Mouse (Mus musculus): ENCODE measurements at regions not wholly inside any gene's neighbourhood (a gene's known extent, or its start where the extent isn't known, plus 50 kb on each side); places are given as distances from the start of the nearest gene placed in this dataset.

DNA sequence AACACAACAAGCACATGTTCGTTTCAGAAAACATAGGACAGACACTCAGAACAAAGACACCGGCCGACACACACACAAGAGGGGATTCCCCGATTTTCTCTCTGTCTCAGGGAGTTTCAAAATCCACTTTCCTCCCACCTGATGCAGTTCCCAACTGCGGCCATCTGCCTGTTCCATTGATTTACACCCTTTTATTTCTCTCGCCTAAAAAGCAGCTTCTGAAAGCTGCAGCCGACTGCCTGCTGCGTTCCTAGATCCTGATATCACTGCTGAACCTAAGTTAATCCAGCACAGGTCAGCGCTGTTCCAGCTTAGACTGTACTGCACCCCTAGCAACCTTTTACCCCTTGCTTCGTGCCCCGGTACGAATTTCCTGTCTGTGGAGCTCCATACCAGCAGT is 237.0 kb downstream of the Impad1 start:
- 80% methylated on average over 12 of the region's 12 CpGs for WGBS
- H3K36me3 ChIP-seq, result no peaks in the 10 kb centered on the region
- DNase-seq (ENCODE audit: low spot score), result no peak

DNA sequence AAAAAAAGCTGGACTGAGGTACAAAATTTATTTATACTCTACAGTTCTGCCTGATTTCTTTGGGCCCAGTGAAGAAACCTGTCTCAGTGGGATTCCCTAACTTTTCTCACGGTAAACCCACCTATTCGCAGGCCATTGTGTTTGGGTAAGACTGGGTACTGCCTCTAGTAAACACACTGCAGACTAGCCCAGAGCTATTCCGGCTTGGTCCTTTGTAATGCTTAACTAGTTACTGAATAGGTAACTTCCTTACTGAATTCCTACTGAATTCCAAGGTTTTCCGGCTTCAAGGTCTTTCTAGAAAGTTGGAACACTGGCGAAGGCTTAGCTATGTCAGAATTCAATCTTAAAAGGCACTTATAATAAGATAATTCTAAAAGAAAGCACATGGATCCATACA is 242.9 kb downstream of the Impad1 start:
- Histone ChIP-seq H3K27ac (replicated peaks) (no peak overlapping the region), H3K9me3 (replicated peaks) (no peaks in the 10 kb centered on the region), H3K4me1 (no peaks in the 10 kb centered on the region), H3K36me3 (no peaks in the 10 kb centered on the region), H3K27me3 (ENCODE audit: low read depth, poor library complexity, severe bottlenecking) (no peaks in the 10 kb centered on the region), H3K4me3 (no peak overlapping the region)
- 89% methylated on average over 5 of the region's 5 CpGs for WGBS
- no peak for DNase-seq (ENCODE audit: low spot score)

More for the DNA sequence above, 237.0 kb downstream of the Impad1 start:
- H3K27ac ChIP-seq (replicated peaks), result no peak overlapping the region
- H3K9me3 ChIP-seq (replicated peaks), result no peaks in the 10 kb centered on the region
- H3K4me1 ChIP-seq, result no peaks in the 10 kb centered on the region
- no peak overlapping the region for H3K4me3 ChIP-seq
- H3K27me3 ChIP-seq (ENCODE audit: low read depth, poor library complexity, severe bottlenecking), result no peaks in the 10 kb centered on the region

DNA sequence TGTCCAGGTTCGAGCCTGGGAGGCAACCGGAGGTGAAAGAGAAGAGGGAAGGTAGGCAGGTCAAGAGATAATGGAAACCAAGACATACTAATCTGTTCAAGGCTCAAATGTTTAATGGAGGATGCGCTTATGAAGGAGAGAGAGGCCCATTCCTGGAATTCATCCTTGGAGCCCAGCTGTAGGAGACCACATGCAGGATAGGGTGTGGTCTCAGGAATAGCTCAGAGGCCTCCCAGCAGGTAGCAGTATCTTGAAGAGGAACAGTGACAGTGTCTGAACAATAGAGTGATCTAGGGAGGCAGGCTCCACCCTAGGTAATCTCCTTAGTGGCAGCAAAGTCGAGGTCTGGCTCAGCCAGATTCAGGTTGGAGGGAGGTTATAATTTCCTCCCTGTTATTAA is 243.3 kb downstream of the Impad1 start:
- H3K27me3 ChIP-seq (ENCODE audit: low read depth, poor library complexity, severe bottlenecking), result no peaks in the 10 kb centered on the region
- H3K4me1 ChIP-seq, result no peaks in the 10 kb centered on the region
- 75% methylated on average over 4 of the region's 4 CpGs for WGBS
- no peak overlapping the region for H3K4me3 ChIP-seq
- no peak for DNase-seq (ENCODE audit: low spot score)
- H3K27ac ChIP-seq (replicated peaks), result no peak overlapping the region
- H3K9me3 ChIP-seq (replicated peaks), result no peaks in the 10 kb centered on the region
- no peaks in the 10 kb centered on the region for H3K36me3 ChIP-seq

DNA sequence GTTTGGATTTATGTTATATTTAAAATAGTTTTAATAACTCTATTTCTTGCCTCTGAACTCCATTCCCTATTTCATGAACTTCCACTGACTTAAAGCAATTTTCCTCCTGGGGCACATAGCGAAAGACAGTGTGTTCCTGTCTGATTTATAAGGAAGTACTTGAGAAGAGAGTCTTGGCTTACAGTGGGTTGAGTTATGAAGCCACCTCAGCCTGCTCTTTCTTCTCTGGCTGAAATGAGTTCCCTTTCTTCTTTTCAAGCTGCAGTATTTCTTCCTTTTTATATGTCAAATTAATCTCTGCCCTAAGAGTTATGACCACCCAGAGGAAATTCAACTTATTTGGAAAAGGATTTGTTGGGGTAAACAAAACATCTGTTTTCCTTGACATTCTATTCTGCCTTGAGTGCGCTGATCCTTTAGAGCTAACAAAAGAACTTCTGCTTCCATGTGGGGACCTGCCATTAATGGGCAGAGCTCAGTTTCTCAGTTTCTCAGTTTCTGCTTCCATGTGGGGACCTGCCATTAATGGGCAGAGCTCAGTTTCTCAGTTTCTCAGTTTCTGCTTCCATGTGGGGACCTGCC is 255.9 kb downstream of the Impad1 start:
- Histone ChIP-seq H3K4me3 (no peak overlapping the region), H3K4me1 (no peaks in the 10 kb centered on the region), H3K9me3 (replicated peaks) (no peaks in the 10 kb centered on the region), H3K27ac (replicated peaks) (no peak overlapping the region), H3K36me3 (no peaks in the 10 kb centered on the region), H3K27me3 (ENCODE audit: low read depth, poor library complexity, severe bottlenecking) (no peaks in the 10 kb centered on the region)
- WGBS, result 89% methylated on average over 2 of the region's 2 CpGs
- DNase-seq (ENCODE audit: low spot score), result no peak

DNA sequence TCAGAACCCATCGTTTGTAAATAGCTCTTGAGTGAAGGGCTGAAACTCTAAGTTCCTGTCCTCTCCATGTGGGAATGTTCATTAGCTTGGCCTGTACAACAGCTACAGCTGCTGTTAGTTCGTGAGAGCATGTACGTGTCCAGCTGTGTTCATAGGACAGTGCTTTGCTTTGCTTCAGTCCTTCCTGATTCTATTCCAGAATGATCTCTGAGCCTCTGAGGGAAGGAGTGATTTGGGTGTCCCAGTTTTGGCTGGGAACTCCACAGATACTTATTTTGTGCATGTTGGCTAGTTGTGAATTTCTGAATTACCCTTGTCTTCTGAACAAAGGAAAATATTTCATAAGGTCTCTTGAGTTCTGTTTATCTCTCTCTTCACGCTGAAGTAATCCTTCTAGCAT is 261.0 kb downstream of the Impad1 start:
- 83% methylated on average over 4 of the region's 4 CpGs for WGBS
- H3K27ac ChIP-seq (replicated peaks), result no peak overlapping the region
- H3K27me3 ChIP-seq (ENCODE audit: low read depth, poor library complexity, severe bottlenecking), result no peaks in the 10 kb centered on the region
- H3K9me3 ChIP-seq (replicated peaks), result no peaks in the 10 kb centered on the region
- no peaks in the 10 kb centered on the region for H3K4me1 ChIP-seq
- H3K36me3 ChIP-seq, result no peaks in the 10 kb centered on the region
- no peak overlapping the region for H3K4me3 ChIP-seq
- DNase-seq (ENCODE audit: low spot score), result no peak

DNA sequence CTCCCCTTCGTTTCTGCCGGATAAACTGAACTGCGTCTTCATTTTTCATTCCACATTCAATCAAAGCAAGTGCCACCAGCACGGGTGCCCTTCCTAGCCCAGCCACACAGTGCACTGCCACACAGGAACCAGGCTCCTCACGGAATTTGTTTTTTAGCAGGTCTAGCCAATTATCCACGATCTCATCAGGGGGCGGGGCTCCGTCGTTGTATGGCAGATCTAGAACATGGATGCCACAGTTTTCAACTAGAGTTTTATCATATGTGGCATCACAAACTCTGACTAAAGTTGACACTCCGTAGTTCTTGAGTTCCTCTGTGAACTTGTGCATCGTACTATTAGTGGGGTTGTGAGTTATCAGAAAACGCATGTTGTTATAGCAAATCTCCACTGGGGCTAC is 264.8 kb downstream of the Impad1 start:
- Histone ChIP-seq H3K27me3 (ENCODE audit: low read depth, poor library complexity, severe bottlenecking) (no peaks in the 10 kb centered on the region), H3K4me1 (no peaks in the 10 kb centered on the region), H3K27ac (replicated peaks) (no peak overlapping the region), H3K36me3 (no peaks in the 10 kb centered on the region), H3K9me3 (replicated peaks) (no peaks in the 10 kb centered on the region), H3K4me3 (no peak overlapping the region)
- no peak for DNase-seq (ENCODE audit: low spot score)
- WGBS, result 84% methylated on average over 12 of the region's 12 CpGs

DNA sequence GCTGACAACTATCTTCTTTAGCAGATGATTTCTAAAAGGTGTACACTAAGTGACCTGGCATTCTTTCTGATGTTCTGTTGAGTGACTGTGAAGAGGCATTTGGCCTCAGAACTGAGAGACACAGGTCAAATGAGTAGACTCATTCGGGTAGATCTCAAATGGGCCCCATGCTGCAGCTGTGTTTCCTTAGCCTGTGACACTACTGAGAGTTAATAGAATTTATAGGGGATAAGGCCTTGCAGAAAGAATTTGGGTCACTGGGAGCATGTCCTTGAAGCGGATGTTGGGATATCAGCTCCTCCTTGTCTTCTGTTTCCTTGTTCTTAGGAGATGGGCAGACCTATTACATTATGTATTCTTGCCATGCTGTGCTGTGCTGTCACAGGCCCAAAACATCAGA is 271.4 kb downstream of the Impad1 start:
- no peaks in the 10 kb centered on the region for H3K9me3 ChIP-seq (replicated peaks)
- no peak overlapping the region for H3K27ac ChIP-seq (replicated peaks)
- no peaks in the 10 kb centered on the region for H3K36me3 ChIP-seq
- no peaks in the 10 kb centered on the region for H3K4me1 ChIP-seq
- 85% methylated on average over 2 of the region's 2 CpGs for WGBS
- H3K4me3 ChIP-seq, result no peak overlapping the region
- no peak for DNase-seq (ENCODE audit: low spot score)
- no peaks in the 10 kb centered on the region for H3K27me3 ChIP-seq (ENCODE audit: low read depth, poor library complexity, severe bottlenecking)

DNA sequence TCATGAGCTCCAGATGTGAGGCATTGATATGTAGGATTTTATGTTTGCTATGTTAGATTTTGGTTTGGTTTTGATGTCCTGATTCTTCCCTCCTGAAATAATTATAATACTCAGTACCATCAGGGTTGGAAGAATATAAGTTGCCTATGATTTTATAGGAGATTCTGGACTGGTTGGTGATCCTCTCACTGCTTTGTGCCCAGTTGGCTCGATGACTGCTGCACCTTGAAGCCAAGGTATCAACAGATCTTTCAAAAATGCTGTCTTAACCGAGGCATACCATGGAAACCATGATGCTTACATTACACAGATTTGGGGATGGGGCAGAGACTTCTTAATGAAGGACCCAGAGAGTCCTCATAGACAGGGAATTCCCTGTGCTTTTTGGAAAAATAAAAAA is 274.4 kb downstream of the Impad1 start:
- WGBS, result 82% methylated on average over 2 of the region's 2 CpGs
- no peak overlapping the region for H3K27ac ChIP-seq (replicated peaks)
- H3K9me3 ChIP-seq (replicated peaks), result no peaks in the 10 kb centered on the region
- no peaks in the 10 kb centered on the region for H3K4me1 ChIP-seq
- H3K27me3 ChIP-seq (ENCODE audit: low read depth, poor library complexity, severe bottlenecking), result no peaks in the 10 kb centered on the region
- no peaks in the 10 kb centered on the region for H3K36me3 ChIP-seq
- no peak for DNase-seq (ENCODE audit: low spot score)
- no peak overlapping the region for H3K4me3 ChIP-seq

DNA sequence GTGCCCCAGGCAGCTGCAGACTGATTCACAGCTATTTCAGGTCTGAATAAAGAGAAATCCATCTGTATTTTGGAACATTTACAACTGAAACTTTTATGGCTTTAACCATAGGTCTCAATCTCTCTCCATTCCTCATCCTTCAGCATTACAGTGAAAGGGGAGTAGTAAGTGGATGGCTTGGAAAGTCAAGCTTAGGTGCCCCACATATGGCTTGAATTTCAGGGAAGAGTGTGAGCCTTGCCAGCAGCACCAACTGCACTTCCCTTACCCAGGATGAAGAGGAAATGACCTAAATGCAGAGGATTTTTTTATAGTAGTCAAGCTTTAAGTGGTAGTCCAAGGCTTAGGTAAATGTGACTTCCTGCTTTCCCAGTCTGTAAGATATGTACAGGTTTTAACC is 279.8 kb downstream of the Impad1 start:
- Histone ChIP-seq H3K27me3 (ENCODE audit: low read depth, poor library complexity, severe bottlenecking) (no peaks in the 10 kb centered on the region), H3K36me3 (no peaks in the 10 kb centered on the region), H3K4me1 (no peaks in the 10 kb centered on the region), H3K9me3 (replicated peaks) (no peaks in the 10 kb centered on the region), H3K4me3 (no peak overlapping the region), H3K27ac (replicated peaks) (no peak overlapping the region)
- no peak for DNase-seq (ENCODE audit: low spot score)

DNA sequence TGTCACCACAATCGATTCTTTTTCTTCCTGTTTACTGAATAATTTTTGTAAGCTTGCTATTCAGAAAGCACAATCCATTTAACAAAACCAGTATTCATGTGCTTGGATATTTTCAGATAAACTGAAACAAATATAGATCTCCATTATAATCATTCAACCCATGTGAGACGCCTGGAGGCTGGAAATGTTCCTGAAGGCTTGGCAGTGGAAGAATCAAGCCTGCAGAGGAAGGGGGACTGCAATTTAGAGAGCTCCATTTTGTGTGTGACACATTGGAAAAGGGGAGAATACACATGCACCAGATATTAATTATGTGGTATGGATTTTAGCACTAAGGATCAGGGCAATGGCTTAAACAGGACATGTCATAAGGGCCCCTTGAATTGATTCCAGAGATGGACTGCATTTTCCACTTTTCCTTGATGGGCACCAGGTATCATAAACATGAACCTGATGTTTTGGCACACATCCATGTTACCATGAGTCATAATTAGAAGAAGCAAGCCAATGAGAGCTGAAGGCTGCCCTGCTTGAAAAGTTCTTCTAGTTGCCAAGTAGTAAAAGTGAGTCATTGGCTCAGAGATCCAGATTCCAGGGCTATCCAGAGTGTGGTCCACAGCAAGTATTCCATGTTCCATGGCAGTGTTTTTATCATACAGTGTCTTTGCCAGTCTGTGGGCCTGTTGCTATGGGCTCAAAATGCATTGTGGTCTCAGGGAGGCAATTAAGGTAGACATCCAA is 282.8 kb downstream of the Impad1 start:
- H3K27ac ChIP-seq (replicated peaks), result no peak overlapping the region
- no peaks in the 10 kb centered on the region for H3K27me3 ChIP-seq (ENCODE audit: low read depth, poor library complexity, severe bottlenecking)
- H3K36me3 ChIP-seq, result no peaks in the 10 kb centered on the region
- H3K4me1 ChIP-seq, result no peaks in the 10 kb centered on the region
- no peak overlapping the region for H3K4me3 ChIP-seq
- 90% methylated on average over 2 of the region's 2 CpGs for WGBS
- DNase-seq (ENCODE audit: low spot score), result no peak
- H3K9me3 ChIP-seq (replicated peaks), result no peaks in the 10 kb centered on the region

DNA sequence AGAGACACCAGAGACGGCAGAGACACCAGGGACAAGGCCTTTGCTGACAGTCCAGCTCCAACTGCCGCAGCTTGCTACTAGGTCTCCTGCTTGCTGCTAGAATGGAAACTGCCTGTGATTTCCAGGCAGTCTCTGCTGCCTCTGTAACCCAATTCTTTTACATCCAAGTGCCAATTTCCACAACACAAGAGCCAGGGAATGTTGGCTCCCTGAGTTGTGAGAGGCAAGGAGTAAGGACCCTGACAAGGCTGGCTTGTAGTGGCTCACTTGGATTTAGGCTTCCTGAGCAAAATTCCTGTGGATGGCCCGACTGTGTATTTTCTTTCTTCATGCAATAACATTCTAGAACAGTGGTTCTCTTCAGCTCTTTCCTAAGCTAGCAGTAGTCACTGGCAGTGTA is 283.9 kb downstream of the Impad1 start:
- Histone ChIP-seq H3K27ac (replicated peaks) (no peak overlapping the region), H3K27me3 (ENCODE audit: low read depth, poor library complexity, severe bottlenecking) (no peaks in the 10 kb centered on the region), H3K36me3 (no peaks in the 10 kb centered on the region), H3K9me3 (replicated peaks) (no peaks in the 10 kb centered on the region), H3K4me1 (no peaks in the 10 kb centered on the region), H3K4me3 (no peak overlapping the region)
- DNase-seq (ENCODE audit: low spot score), result no peak
- 84% methylated on average over 3 of the region's 3 CpGs for WGBS

DNA sequence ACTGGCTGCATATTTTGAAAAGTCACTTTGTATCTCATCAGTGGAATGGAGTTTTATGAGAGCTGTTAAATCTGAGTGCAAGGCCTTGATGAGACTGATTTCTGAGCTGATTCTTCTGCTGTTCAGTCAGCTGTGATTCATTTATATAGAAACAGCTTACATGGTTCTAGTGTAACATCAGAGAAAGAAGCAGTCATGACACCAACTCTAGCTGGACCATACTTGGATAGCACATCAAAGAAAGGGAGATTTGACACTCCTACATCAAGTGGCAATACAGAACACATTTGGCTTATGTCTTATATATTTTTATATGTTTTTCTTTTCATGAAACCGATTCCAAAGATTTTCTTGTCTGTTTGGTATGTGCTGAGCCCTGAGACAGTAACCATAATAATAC is 296.0 kb downstream of the Impad1 start:
- no peak overlapping the region for H3K27ac ChIP-seq (replicated peaks)
- no peak for DNase-seq (ENCODE audit: low spot score)
- 84% methylated on average over 1 of the region's 1 CpGs for WGBS
- H3K9me3 ChIP-seq (replicated peaks), result no peaks in the 10 kb centered on the region
- no peaks in the 10 kb centered on the region for H3K36me3 ChIP-seq
- H3K27me3 ChIP-seq (ENCODE audit: low read depth, poor library complexity, severe bottlenecking), result peaks cover 39% of the 10 kb centered on the region
- H3K4me1 ChIP-seq, result peaks cover 15% of the 10 kb centered on the region
- H3K4me3 ChIP-seq, result no peak overlapping the region

DNA sequence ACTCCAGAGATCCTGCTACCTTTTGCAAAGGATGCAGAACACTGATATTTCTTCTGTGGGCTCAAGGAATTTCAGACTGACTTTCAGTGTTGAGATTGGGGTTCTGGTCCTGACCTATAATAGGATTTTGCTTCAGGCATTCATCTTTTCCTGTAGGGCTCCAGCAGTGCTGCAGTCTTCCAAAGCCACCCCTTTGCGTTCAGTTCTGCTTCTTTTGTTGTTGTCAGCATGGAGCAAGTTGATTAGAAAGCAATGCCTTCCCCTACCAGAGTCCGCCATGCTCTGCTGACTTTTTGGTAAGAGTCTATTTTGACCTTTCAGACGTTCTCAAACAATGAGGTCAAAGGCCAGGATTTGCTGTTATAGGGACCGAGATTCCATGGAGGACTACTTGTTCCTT is 297.0 kb downstream of the Impad1 start:
- H3K4me3 ChIP-seq, result no peak overlapping the region
- no peak overlapping the region for H3K27ac ChIP-seq (replicated peaks)
- H3K36me3 ChIP-seq, result no peaks in the 10 kb centered on the region
- WGBS, result 5% methylated on average over 4 of the region's 4 CpGs
- peaks cover 39% of the 10 kb centered on the region for H3K27me3 ChIP-seq (ENCODE audit: low read depth, poor library complexity, severe bottlenecking)
- peak; percentile 48 for DNase-seq (ENCODE audit: low spot score)
- 0 out of 2 replicates have a peak, but pooled peaks cover 3% of the 10 kb centered on the region for H3K9me3 ChIP-seq (replicated peaks)
- peaks cover 15% of the 10 kb centered on the region for H3K4me1 ChIP-seq

Data from midbrain, embryonic 10.5 days (tissue).